Mouse (Mus musculus): ENCODE measurements at regions not wholly inside any gene's neighbourhood (a gene's known extent, or its start where the extent isn't known, plus 50 kb on each side); places are given as distances from the start of the nearest gene placed in this dataset.

- WGBS: 86% methylated on average over 2 of the region's 2 CpGs
- no peak for DNase-seq (ENCODE audit: low spot score, missing footprints)
- H3K36me3 ChIP-seq (ENCODE audit: control insufficient read depth, insufficient read depth, low read length): no peaks in the 10 kb centered on the region
- H3K9me3 ChIP-seq (ENCODE audit: control insufficient read depth, low read length): no peaks in the 10 kb centered on the region
- no peak overlapping the region for H3K4me2 ChIP-seq
- H3K9ac ChIP-seq (ENCODE audit: low read length): no peak overlapping the region
- no peaks in the 10 kb centered on the region for H3K4me1 ChIP-seq (ENCODE audit: control insufficient read depth, insufficient read depth, low read length)
- no peak overlapping the region for H3K4me3 ChIP-seq (ENCODE audit: low read depth, low read length)
- H3K27ac ChIP-seq (ENCODE audit: low read depth, low read length): no peak overlapping the region
- no peaks in the 10 kb centered on the region for H3K27me3 ChIP-seq (ENCODE audit: control insufficient read depth, insufficient read depth, low read length)
- ATAC-seq (ENCODE audit: low FRiP score): no peak
Observed at GRCm38 (mm10) chr17:47069206-47069605, 58.9 kb upstream of the Ubr2 start.

GRCm38 (mm10) chr17:47065307-47065901, 55.0 kb upstream of the Ubr2 start:
- DNase-seq (ENCODE audit: low spot score, missing footprints) (peak; percentile 80), ATAC-seq (ENCODE audit: low FRiP score) (no peak)
- no peaks in the 10 kb centered on the region for H3K9me3 ChIP-seq (ENCODE audit: control insufficient read depth, low read length)
- H3K36me3 ChIP-seq (ENCODE audit: control insufficient read depth, insufficient read depth, low read length): no peaks in the 10 kb centered on the region
- 77% methylated on average over 4 of the region's 4 CpGs for WGBS
- no peak overlapping the region for H3K4me3 ChIP-seq (ENCODE audit: low read depth, low read length)
- no peak overlapping the region for H3K4me2 ChIP-seq
- H3K9ac ChIP-seq (ENCODE audit: low read length): no peak overlapping the region
- H3K4me1 ChIP-seq (ENCODE audit: control insufficient read depth, insufficient read depth, low read length): no peaks in the 10 kb centered on the region
- no peaks in the 10 kb centered on the region for H3K27me3 ChIP-seq (ENCODE audit: control insufficient read depth, insufficient read depth, low read length)
- no peak overlapping the region for H3K27ac ChIP-seq (ENCODE audit: low read depth, low read length)

- 73% methylated on average over 14 of the region's 14 CpGs for WGBS
- ATAC-seq (ENCODE audit: low FRiP score): no peak
- H3K27ac ChIP-seq (ENCODE audit: low read depth, low read length): no peak overlapping the region
- H3K9ac ChIP-seq (ENCODE audit: low read length): no peak overlapping the region
- H3K4me1 ChIP-seq (ENCODE audit: control insufficient read depth, insufficient read depth, low read length): no peaks in the 10 kb centered on the region
- no peaks in the 10 kb centered on the region for H3K36me3 ChIP-seq (ENCODE audit: control insufficient read depth, insufficient read depth, low read length)
- no peak overlapping the region for H3K4me3 ChIP-seq (ENCODE audit: low read depth, low read length)
- H3K9me3 ChIP-seq (ENCODE audit: control insufficient read depth, low read length): no peaks in the 10 kb centered on the region
- DNase-seq (ENCODE audit: low spot score, missing footprints): peak; percentile 73
- no peaks in the 10 kb centered on the region for H3K27me3 ChIP-seq (ENCODE audit: control insufficient read depth, insufficient read depth, low read length)
- H3K4me2 ChIP-seq: no peak overlapping the region
Observed at GRCm38 (mm10) chr17:47064592-47065306, 54.4 kb upstream of the Ubr2 start.

GRCm38 (mm10) chr17:47064006-47064405, 53.6 kb upstream of the Ubr2 start:
- no peak overlapping the region for H3K4me2 ChIP-seq
- DNase-seq (ENCODE audit: low spot score, missing footprints) (no peak), ATAC-seq (ENCODE audit: low FRiP score) (no peak)
- WGBS: 90% methylated on average over 4 of the region's 4 CpGs
- no peaks in the 10 kb centered on the region for H3K27me3 ChIP-seq (ENCODE audit: control insufficient read depth, insufficient read depth, low read length)
- H3K4me1 ChIP-seq (ENCODE audit: control insufficient read depth, insufficient read depth, low read length): no peaks in the 10 kb centered on the region
- H3K36me3 ChIP-seq (ENCODE audit: control insufficient read depth, insufficient read depth, low read length): no peaks in the 10 kb centered on the region
- no peak overlapping the region for H3K4me3 ChIP-seq (ENCODE audit: low read depth, low read length)
- H3K9me3 ChIP-seq (ENCODE audit: control insufficient read depth, low read length): no peaks in the 10 kb centered on the region
- H3K27ac ChIP-seq (ENCODE audit: low read depth, low read length): no peak overlapping the region
- H3K9ac ChIP-seq (ENCODE audit: low read length): no peak overlapping the region

- no peak for DNase-seq (ENCODE audit: low spot score, missing footprints)
- Histone ChIP-seq H3K4me3 (ENCODE audit: low read depth, low read length) (no peak overlapping the region), H3K9me3 (ENCODE audit: control insufficient read depth, low read length) (peaks cover 5% of the 10 kb centered on the region; the same call in 1 of the 2 replicates), H3K27ac (ENCODE audit: low read depth, low read length) (no peak overlapping the region), H3K27me3 (ENCODE audit: control insufficient read depth, insufficient read depth, low read length) (no peaks in the 10 kb centered on the region), H3K4me1 (ENCODE audit: control insufficient read depth, insufficient read depth, low read length) (no peaks in the 10 kb centered on the region), H3K36me3 (ENCODE audit: control insufficient read depth, insufficient read depth, low read length) (no peaks in the 10 kb centered on the region), H3K4me2 (no peak overlapping the region), H3K9ac (ENCODE audit: low read length) (no peak overlapping the region)
- WGBS: 82% methylated on average over 8 of the region's 8 CpGs
- ATAC-seq (ENCODE audit: low FRiP score): no peak
Observed at GRCm38 (mm10) chr17:47061031-47061620, 50.8 kb upstream of the Ubr2 start.

Data from midbrain, embryonic 11.5 days (tissue).